Mouse (Mus musculus) CH12.LX (cell line): Measurements from ENCODE around the gene Apbb1. TPM values are rescaled to one million over a fixed set of nuclear protein-coding genes. Genes with fewer than 3 reads are reported as not detected.

Experiments
- DNase-seq: peaks from one replicate; pipeline ENCODE4 v3.0.0-alpha.2; 2013; ENCODE audit errors: extremely low read depth
- H3K27ac ChIP-seq: 2 replicates; pipeline ENCODE4 v1.5.1; 2012; ENCODE audit warnings: low read depth, mild to moderate bottlenecking, control low read depth, moderate library complexity; ENCODE audit not compliant: insufficient read depth
- H3K27me3 ChIP-seq: replicated peaks from 2 replicates; pipeline ENCODE3; 2012; ENCODE audit warnings: inconsistent platforms
- H3K36me3 ChIP-seq, 2 experiments: replicated peaks in 1 of 2; 2 replicates each; pipeline versions ENCODE3 to v1.6.1; 2012; ENCODE audit warnings: inconsistent platforms in 1 of 2, low read length in 1 of 2, mild to moderate bottlenecking in 1 of 2, mixed read lengths in 1 of 2, moderate library complexity in 1 of 2; ENCODE audit not compliant: control insufficient read depth in 1 of 2, insufficient read depth in 1 of 2
- H3K4me1 ChIP-seq, 2 experiments: 2 replicates each; pipeline ENCODE4 v1.6.1; 2012; ENCODE audit warnings: inconsistent platforms in 1 of 2, moderate library complexity in 1 of 2; ENCODE audit not compliant: insufficient read depth in 2 of 2, control insufficient read depth in 1 of 2
- H3K4me2 ChIP-seq: 2 replicates; pipeline ENCODE4 v1.6.1; 2012; ENCODE audit warnings: low read depth, mild to moderate bottlenecking, control low read depth; ENCODE audit not compliant: poor library complexity, insufficient read depth, severe bottlenecking
- H3K4me3 ChIP-seq, 3 experiments: fragments of 150-350 bp in 1 of 3; sonication (generic) in 1 of 3; replicated peaks in 1 of 3; 2 replicates each; pipeline versions ENCODE3 to v1.5.1; 2011 to 2012; ENCODE audit warnings: low read depth in 2 of 3, low read length in 2 of 3, mild to moderate bottlenecking in 2 of 3, moderate library complexity in 2 of 3, control low read depth in 1 of 3, improper control_type of control experiment in 1 of 3, inconsistent platforms in 1 of 3, mixed read lengths in 1 of 3; ENCODE audit not compliant: poor library complexity in 1 of 3
- H3K79me2 ChIP-seq: replicated peaks from 2 replicates; pipeline ENCODE4 v1.6.1; 2012; ENCODE audit warnings: mild to moderate bottlenecking, moderate library complexity; ENCODE audit not compliant: control insufficient read depth, poor library complexity, insufficient read depth, severe bottlenecking; ENCODE audit errors: extremely low read depth
- H3K9ac ChIP-seq: 2 replicates; pipeline ENCODE4 v1.6.1; 2012; ENCODE audit warnings: low read depth, mild to moderate bottlenecking, control low read depth, moderate library complexity; ENCODE audit not compliant: insufficient read depth
- H3K9me3 ChIP-seq: replicated peaks from 2 replicates; pipeline ENCODE3; 2012; ENCODE audit warnings: low read length, inconsistent platforms, mixed read lengths
- CTCF ChIP-seq, 2 experiments: IDR thresholded peaks in 1 of 2; conservative IDR thresholded peaks in 1 of 2; 2 replicates each; pipeline ENCODE4 v1.5.1; 2011 to 2012; ENCODE audit warnings: low read depth in 2 of 2, low read length in 2 of 2, improper control_type of control experiment in 1 of 2, inconsistent platforms in 1 of 2, mild to moderate bottlenecking in 1 of 2, moderate library complexity in 1 of 2
- E2F4 ChIP-seq: IDR thresholded peaks from 2 replicates; pipeline ENCODE4 v1.6.1; 2011; ENCODE audit warnings: low read depth, low read length, improper control_type of control experiment; ENCODE audit not compliant: insufficient replicate concordance
- ELF1 ChIP-seq: IDR thresholded peaks from 2 replicates; pipeline ENCODE4 v1.6.1; 2014; ENCODE audit warnings: low read depth, mild to moderate bottlenecking, inconsistent platforms, low read length, improper control_type of control experiment
- HCFC1 ChIP-seq: IDR thresholded peaks from 2 replicates; pipeline ENCODE4 v1.6.1; 2012; ENCODE audit warnings: low read depth, mild to moderate bottlenecking, inconsistent platforms, low read length, improper control_type of control experiment
- JUND ChIP-seq: conservative IDR thresholded peaks from 2 replicates; pipeline ENCODE4 v1.6.1; 2011; ENCODE audit warnings: low read depth, low read length, improper control_type of control experiment
- MAFK ChIP-seq: IDR thresholded peaks from 2 replicates; pipeline ENCODE4 v1.6.1; 2011; ENCODE audit warnings: low read length, improper control_type of control experiment; ENCODE audit not compliant: insufficient replicate concordance
- MAX ChIP-seq: IDR thresholded peaks from 2 replicates; pipeline ENCODE4 v1.6.1; 2011; ENCODE audit warnings: low read length, improper control_type of control experiment
- MAZ ChIP-seq: IDR thresholded peaks from 2 replicates; pipeline ENCODE4 v1.6.1; 2012; ENCODE audit warnings: low read depth, mild to moderate bottlenecking, inconsistent platforms, low read length, improper control_type of control experiment, moderate library complexity
- NELFE ChIP-seq: IDR thresholded peaks from 2 replicates; pipeline ENCODE4 v1.6.1; 2011; ENCODE audit warnings: low read depth, low read length, improper control_type of control experiment
- POLR2A ChIP-seq: IDR thresholded peaks from 2 replicates; pipeline ENCODE4 v1.6.1; 2011; ENCODE audit warnings: low read depth, mild to moderate bottlenecking, improper control_type of control experiment, low read length
- SMC3 ChIP-seq: IDR thresholded peaks from 2 replicates; pipeline ENCODE4 v1.6.1; 2011; ENCODE audit warnings: low read depth, low read length, improper control_type of control experiment
- TBP ChIP-seq: conservative IDR thresholded peaks from 2 replicates; pipeline ENCODE4 v1.6.1; 2011; ENCODE audit warnings: low read depth, low read length, improper control_type of control experiment
- TCF12 ChIP-seq: IDR thresholded peaks from 2 replicates; pipeline ENCODE4 v1.6.1; 2014; ENCODE audit warnings: low read depth, mild to moderate bottlenecking, inconsistent platforms, low read length, improper control_type of control experiment
- UBTF ChIP-seq: IDR thresholded peaks from 2 replicates; pipeline ENCODE4 v1.6.1; 2012; ENCODE audit warnings: low read depth, mild to moderate bottlenecking, inconsistent platforms, low read length, improper control_type of control experiment, moderate library complexity
- USF2 ChIP-seq: conservative IDR thresholded peaks from 2 replicates; pipeline ENCODE4 v1.6.1; 2011; ENCODE audit warnings: low read depth, low read length, improper control_type of control experiment
- ZC3H11A ChIP-seq: IDR thresholded peaks from 2 replicates; pipeline ENCODE4 v1.6.1; 2012; ENCODE audit warnings: low read depth, mild to moderate bottlenecking, inconsistent platforms, low read length, improper control_type of control experiment
- dilution Hi-C: fragments of 300-500 bp; cut with MboI; formaldehyde crosslinking; loops from 2 replicates; pipeline ENCODE4 v1.14.3; 2020; ENCODE audit warnings: low sequenced_read_pairs; ENCODE audit not compliant: extremely low pct_unique_long_range_greater_than_20kb, extremely low pct_ligation_motif_present
- in situ Hi-C: fragments of 300-500 bp; cut with MboI; formaldehyde crosslinking; loops from 3 replicates; pipeline ENCODE4 v1.14.3; 2019; ENCODE audit warnings: low sequenced_read_pairs, low pct_ligation_motif_present, low pct_unique_long_range_greater_than_20kb, mixed read lengths
- polyA plus RNA-seq: library from polyadenylated mRNA; unstranded; fragments of >175 nt; gene quantifications from 2 replicates; pipeline ENCODE4 v1.2.1, GENCODE M21; 2012; ENCODE audit warnings: low read depth; ENCODE audit not compliant: insufficient read length
- total RNA-seq, 2 experiments: library from RNA; depleted of rRNA; stranded (reverse); fragments of 300-350 nt in 1 of 2; fragments of >200 nt in 1 of 2; gene quantifications; 2 replicates each; pipeline ENCODE4 v1.2.3; 2012 to 2014

The Apbb1 gene
- total and polyA plus RNA-seq, 3 experiments: 1.2 to 3.2 (median 2.1) TPM

- Histone ChIP-seq H3K9me3 (no peaks in the 10 kb centered on the region), H3K4me3 (no peak overlapping the region), H3K36me3 (no peaks in the 10 kb centered on the region), H3K4me1 (peaks cover 6 to 10% of the 10 kb centered on the region in 2 experiments; a peak in 3 of 4 replicates), H3K9ac (no peak overlapping the region), H3K79me2 (no peaks in the 10 kb centered on the region), H3K27me3 (peaks cover 3% of the 10 kb centered on the region), H3K27ac (no peak overlapping the region), H3K4me2 (no peak overlapping the region)
- in situ Hi-C loops (no loop called here), dilution Hi-C loops (no loop called here)
- no peak for TF ChIP-seq HCFC1
- no peak for TF ChIP-seq POLR2A
- no peak for TF ChIP-seq MAX
- no peak for TF ChIP-seq TCF12
- TF ChIP-seq USF2: no peak
- no peak for TF ChIP-seq MAFK
- TF ChIP-seq ELF1: no peak
- TF ChIP-seq ZC3H11A: no peak
- TF ChIP-seq JUND: no peak
- no peak for TF ChIP-seq SMC3
- DNase-seq: no peak
Observed at GRCm38 (mm10) chr7:105570756-105571155, 10.7 kb downstream of the Apbb1 start.

- in situ Hi-C loops: no loop called here
- peaks cover 6 to 10% of the 10 kb centered on the region in 2 experiments; a peak in 3 of 4 replicates for H3K4me1 ChIP-seq
Observed at GRCm38 (mm10) chr7:105569512-105570496, 11.6 kb downstream of the Apbb1 start.

More at GRCm38 (mm10) chr7:105569512-105570496, 11.6 kb downstream of the Apbb1 start:
- Histone ChIP-seq H3K79me2 (no peaks in the 10 kb centered on the region), H3K36me3 (no peaks in the 10 kb centered on the region), H3K9me3 (no peaks in the 10 kb centered on the region), H3K9ac (no peak overlapping the region), H3K4me2 (no peak overlapping the region), H3K4me3 (no peak overlapping the region), H3K27ac (no peak overlapping the region), H3K27me3 (peaks cover 3% of the 10 kb centered on the region)
- dilution Hi-C loops: no loop called here
- TF ChIP-seq E2F4: no peak
- no peak for TF ChIP-seq TBP
- TF ChIP-seq MAX: no peak
- no peak for TF ChIP-seq POLR2A
- no peak for TF ChIP-seq NELFE
- no peak for TF ChIP-seq TCF12
- TF ChIP-seq CTCF (conservative IDR thresholded peaks at IDR 0.05 in 1 of 2, IDR thresholded peaks at IDR 0.05 in 1 of 2; ENCODE audit: low read depth in 2 of 2, low read length in 2 of 2): no peak
- no peak for TF ChIP-seq UBTF
- no peak for TF ChIP-seq MAZ
- no peak for DNase-seq
